Mouse (Mus musculus) adrenal gland, adult (tissue): ENCODE measurements around the gene Map10.

Experiments
- DNase-seq, 2 experiments: peaks; one replicate each; pipeline ENCODE4 v3.0.0; 2022 to 2023; ENCODE audit warnings: low spot score in 1 of 2; ENCODE audit not compliant: inconsistent age in 2 of 2

Map10 gene

GRCm38 (mm10) chr8:125669700-125670195, at the start of gene Map10:
TSS of gene Map10 (plus strand) at chr8:125669818.
- peak; percentile 84 to 91 for DNase-seq

DNA sequence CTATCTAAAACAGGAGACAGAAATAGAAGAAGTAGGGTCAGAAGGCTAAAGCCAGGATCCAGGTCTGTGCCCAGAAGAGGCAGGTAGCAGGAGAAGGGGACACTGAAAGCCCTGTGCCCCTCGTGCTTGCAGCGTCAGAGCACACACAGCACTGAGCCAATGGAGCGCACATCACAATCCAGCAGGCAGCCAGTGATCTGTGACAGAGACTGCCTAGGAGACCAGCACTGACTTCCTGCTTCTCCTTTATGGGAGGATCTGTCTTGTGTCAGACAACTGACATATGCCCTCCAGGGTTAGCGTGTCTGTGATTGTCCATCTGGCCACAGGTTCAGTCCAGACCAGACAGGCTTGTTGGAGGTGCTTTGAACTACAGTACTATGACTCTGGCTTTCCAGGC, 49.3 kb upstream of the Map10 start:
- DNase-seq, result peak in 1 of 2 experiments; percentile 51

DNA sequence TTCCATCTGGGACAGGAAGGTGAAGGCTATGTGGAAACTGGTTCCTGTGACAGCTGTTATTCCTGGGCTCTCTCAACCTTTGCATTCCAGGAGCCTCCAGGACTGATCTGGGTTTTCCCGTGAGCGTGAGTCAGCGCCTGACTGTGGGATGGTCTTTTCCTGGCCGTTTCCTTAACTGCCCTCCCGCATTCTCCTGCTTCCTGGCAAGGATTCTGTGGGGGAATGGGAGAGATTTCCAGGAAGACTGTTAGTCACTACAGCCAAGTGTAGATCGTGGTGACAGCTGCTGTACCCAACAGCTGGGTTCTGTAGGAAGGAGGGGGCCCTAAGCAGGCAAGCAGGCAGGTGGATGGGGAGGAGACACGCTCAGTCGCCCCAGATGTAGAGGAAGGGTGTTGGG, 45.3 kb upstream of the Map10 start:
- no peak for DNase-seq

DNA sequence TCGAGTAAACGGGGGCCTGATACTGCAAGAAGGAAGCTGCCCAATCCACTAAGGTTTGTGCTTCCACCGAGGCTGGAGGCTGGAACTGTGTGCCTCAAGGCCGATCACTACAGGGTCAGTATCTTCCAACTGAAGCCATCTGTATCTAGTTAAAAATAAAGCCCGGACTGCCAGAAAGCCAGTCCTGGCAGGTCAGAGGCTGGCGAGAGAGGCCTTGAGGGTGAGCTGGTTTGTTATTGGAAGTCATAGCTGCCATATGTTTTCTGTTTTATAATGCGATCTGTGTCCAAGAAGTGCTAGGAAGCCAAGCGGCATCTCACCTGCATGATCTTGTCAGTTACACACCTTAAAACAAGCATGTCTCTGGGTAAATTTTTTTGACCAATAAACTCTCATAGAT, 43.2 kb upstream of the Map10 start:
- no peak for DNase-seq

GRCm38 (mm10) chr8:125628834-125629233, 40.8 kb upstream of the Map10 start:
- DNase-seq, result no peak

GRCm38 (mm10) chr8:125638411-125639058, 31.1 kb upstream of the Map10 start:
- no peak for DNase-seq

DNA sequence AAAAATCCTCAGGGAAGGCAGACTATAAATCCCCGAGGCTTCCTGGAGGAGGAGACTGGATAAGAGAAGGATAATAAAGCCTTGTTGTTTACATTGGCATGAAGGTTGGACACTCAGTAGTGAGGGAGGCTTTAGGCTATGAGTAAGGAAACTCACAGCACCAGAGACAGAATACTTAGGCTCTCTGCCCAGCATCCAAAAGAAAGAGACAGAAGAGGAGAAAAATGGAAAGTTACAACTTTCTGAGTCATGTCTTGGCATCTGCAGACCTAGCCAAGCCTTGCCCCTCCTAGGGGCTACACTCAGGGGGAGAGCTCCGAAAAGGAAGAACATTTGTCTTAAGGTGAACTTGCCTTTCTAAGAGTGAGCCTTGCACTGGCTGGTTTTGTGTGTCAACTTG, 30.0 kb upstream of the Map10 start:
- DNase-seq, result peak in 1 of 2 experiments; percentile 59

- no peak for DNase-seq
Measured at GRCm38 (mm10) chr8:125640766-125641165, 28.9 kb upstream of the Map10 start.

DNA sequence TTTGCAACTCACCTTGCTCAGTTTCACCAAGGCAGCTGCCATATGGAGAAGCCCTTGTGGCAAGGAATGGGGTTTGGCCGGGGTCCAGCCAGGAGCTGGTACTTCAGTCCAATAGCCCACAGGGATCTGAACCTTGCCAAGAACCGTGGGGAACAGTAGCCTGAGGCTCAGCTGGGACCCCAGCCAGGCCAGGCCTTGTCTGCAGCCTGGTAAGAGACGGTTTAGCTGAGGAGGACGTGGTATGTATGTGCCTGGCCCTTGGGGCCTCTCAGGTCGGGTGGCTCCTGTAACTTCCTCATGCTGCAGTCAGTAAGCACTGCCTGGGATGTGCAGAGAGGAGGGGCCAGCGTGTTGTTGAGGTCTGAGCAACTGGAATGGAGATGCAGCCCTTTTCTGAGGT, 27.8 kb upstream of the Map10 start:
- DNase-seq, result no peak

DNA sequence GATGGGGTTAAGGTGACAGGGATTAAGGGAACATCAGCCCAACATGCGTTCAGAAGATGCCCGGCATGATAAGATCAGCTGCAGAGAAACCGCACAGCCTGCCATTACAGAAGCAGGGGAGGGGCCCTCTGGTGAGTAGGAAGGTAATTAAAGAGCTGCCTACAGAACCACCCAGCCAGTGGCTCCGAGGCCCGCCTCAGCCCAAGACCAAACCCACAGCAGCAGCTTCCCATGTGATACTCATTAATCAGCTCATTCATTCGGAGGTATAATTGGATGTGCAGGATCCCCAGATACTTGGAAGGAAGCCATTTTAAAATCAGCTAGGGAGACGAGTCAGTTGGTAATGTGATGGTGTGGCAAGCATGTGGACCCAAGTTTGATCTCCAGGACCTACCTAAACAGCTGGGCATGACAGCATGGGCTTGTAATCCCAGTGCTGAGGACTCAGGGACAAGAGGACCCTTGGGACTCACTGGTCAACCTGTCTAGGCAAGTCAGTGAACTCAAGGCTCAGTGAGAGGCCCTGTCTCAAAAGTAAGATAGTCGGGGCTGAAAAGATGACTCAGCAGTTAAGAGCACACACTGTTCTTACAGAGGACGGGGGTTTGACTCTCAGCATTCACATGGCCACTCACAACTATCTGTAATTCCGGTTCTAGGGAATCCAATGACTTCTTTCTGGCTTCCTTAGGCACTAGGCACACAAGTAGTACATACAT, 23.7 kb upstream of the Map10 start:
- DNase-seq, result no peak

DNA sequence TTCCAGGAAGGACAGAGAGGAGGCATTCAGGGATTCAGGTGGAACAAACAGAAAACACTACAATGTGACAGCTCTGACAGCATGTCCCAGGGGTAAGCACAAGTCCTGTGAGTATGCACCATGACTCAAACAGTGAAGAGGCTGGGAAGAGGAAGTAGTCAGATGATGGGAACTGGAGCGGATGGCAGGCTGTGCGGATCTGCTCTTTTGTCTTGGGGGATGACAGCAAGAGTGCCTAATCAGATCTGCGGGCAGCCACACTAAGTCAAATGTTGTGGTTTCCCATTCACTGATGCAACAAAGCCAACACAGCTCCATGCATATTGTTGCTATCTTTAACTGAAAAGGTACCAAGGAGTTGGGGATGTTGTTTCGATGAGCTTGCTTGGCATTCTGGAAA, 20.2 kb upstream of the Map10 start:
- no peak for DNase-seq

- peak; percentile 34 to 81 for DNase-seq
Measured at GRCm38 (mm10) chr8:125654821-125655220, 14.8 kb upstream of the Map10 start.

DNA sequence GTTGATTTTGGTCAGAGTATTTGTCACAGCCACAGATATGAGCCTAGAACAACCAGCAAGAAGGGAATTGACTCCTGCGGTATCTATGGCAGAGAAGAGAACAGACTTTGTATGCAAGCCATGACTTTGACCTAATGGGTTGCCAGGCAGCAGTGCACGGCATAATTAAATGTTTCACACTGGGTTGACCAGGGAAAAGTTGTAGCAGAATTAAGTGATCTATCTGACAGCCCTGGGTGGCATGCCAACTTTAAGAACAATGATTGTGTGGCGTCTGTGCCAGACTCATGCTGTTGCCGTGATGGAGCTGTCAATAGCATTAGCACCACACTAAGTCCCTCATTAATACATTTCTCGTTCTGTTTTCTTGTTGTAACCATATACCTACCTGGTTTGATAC, 11.1 kb upstream of the Map10 start:
- no peak for DNase-seq

DNA sequence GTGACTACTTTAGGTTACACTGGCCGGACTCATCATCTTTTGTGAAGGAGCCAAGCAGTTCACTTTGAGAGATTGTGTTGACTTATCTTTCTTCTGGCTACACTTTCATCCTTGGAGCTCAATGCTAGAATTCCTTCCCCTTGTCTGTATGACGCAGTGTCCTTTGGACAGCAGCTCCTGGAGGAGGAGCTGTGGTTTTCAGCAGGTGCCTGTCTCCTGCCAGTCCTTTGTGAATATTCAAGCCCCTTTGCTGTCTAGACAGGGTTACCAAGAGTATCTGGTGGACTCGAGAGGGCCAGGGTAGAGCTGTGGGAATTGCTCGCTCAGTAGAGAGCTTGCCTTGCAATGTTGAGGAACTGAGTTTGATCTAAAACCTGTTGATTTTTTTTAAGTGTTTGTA, 10.7 kb upstream of the Map10 start:
- no peak for DNase-seq

DNA sequence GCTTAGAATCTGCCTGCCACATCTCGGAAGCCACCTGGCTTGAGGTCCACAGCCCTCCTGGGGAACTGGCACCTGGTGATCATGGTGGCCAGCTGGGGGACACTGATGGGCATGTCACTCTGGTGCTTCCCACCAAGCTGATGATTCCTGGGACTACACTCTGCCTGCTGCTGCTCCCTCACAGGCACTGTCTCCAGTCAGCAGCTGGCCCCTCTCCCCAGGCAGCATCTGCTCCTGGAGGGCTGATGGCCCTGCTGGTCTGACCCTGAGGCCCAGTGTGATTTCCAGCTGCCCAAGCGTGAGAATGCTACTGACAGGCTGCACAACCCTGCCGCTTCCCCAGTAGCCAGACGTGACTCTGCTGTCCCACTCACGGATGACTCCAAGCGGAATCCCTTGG, 9.2 kb upstream of the Map10 start:
- no peak for DNase-seq

- DNase-seq, result no peak
Measured at GRCm38 (mm10) chr8:125661958-125662668, 7.5 kb upstream of the Map10 start.

GRCm38 (mm10) chr8:125662669-125663048, 7.0 kb upstream of the Map10 start:
- no peak for DNase-seq

DNA sequence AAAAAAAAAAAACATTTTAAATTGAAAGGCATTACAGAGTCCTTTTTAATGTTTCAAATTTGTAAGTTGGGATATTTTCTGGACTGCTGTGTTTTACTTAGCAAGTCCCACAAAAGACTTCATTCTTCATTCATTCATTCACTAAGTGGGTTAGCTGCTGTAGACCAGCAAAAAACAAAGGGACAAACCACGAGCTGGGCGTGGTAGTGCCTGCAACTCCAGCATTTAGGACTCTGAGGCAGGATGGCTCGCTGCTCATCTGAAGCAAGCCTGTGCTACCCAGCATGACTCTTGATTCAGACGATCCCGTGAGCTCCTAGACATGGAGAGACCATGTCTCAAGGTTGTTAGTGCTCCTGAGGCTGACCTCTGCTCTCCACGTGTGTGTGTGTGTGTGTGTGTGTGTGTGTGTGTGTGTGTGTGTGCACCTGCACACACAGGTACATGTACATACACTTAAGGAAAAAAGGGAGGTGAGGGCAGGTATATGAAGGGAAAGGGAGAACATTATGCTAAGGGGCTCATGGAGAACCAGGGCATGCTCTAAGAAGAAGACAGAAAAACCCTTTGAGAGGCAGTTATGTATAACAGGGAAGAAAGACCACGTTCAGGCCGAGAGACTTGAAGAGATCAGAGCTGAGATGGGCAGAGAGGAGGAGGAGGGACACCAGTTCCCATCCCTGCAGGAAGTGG, 4.3 kb upstream of the Map10 start:
- no peak for DNase-seq

DNA sequence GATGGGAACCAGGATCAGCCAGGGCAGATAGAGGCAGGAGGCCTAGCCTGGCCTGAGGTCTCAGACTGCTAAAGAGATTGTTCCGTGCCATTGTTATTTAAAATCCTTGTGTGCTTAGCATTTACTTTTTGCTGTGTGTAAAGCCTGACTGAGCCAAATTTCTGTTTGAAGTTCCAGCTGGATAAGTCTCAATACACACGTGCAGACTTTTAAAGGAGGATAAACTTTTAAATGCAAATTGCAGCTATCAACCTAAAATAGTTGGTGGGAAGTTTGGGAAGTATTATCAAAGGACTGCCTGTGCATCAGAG, 3.8 kb upstream of the Map10 start:
- no peak for DNase-seq

DNA sequence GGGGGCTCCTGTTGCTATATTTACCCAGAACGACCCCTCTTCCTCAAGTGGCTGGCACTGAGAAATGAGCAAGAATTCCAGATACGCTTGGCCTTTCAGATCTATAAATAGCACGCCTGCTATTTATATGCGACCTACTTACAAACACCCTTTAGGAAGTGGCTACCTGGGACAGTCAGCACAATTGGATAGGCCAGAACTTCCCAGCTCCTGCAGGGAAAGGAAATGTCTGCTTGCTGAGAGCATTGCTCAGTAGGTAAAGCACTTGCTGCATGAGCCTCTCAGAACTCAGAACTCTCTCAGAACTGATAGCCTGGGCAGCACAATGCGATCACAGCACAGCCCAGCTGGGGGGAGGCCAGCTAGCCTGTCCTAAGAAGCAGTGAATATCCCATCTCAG, 3.4 kb upstream of the Map10 start:
- DNase-seq, result peak in 1 of 2 experiments; percentile 52

GRCm38 (mm10) chr8:125667248-125667647, 2.4 kb upstream of the Map10 start:
- no peak for DNase-seq
